Comparison of ENCODE assay signal across 8 mouse cellular contexts in genomic region chr4:100321758-100322157, GRCm38 (mm10).
DNase-seq lines count a peak whose midpoint lies in the region.

No protein-coding gene starts in this region.

- DNase-seq in kidney, adult 18-20 months = peak; percentile 23
- no peak for DNase-seq in kidney, adult 11 months
- peak; percentile 11 for DNase-seq in cerebellum, adult 8-10 months
- peak; percentile 21 to 44 for DNase-seq in kidney, postnatal 36 days
- peak; percentile 30 for DNase-seq in skeletal muscle tissue, adult 2 months (ENCODE audit: low read depth, low spot score)
- no peak for DNase-seq in right cerebral cortex, postnatal 25 days
- no peak for DNase-seq in spleen, postnatal 36 days (ENCODE audit: low spot score in 2 of 2)
- no peak for DNase-seq in testis, postnatal 14 days (ENCODE audit: low spot score)

Comparison
In these comparisons a context has a peak if more than half of its experiments do, and no peak if none do; other contexts are left out.
1. DNase-seq: peak in kidney, adult 18-20 months (single experiment), cerebellum, adult 8-10 months (single experiment), kidney, postnatal 36 days (2 of 2) and skeletal muscle tissue, adult 2 months (single experiment); none in kidney, adult 11 months (single experiment), right cerebral cortex, postnatal 25 days (single experiment), spleen, postnatal 36 days (0 of 2) and testis, postnatal 14 days (single experiment).